Mouse (Mus musculus) urinary bladder, adult 18-20 months (tissue): ENCODE measurements around the gene Nrxn1.
A peak's percentile ranks its signal among the peaks of the same experiment; 100 is the strongest.

ENCODE experiments used
- DNase-seq, 2 experiments: peaks; one replicate each; pipeline ENCODE4 v3.0.0; 2022; ENCODE audit warnings: low spot score in 2 of 2, mixed read lengths in 2 of 2

The Nrxn1 gene

GRCm38 (mm10) chr17:90662318-90662717 lies 430.6 kb downstream of the Nrxn1 start:
- DNase-seq = no peak

GRCm38 (mm10) chr17:90654506-90654905 lies 438.4 kb downstream of the Nrxn1 start:
- DNase-seq = no peak

GRCm38 (mm10) chr17:90653347-90653746 lies 439.5 kb downstream of the Nrxn1 start:
- DNase-seq = no peak

- no peak for DNase-seq
Measured at GRCm38 (mm10) chr17:90650279-90650678, 442.6 kb downstream of the Nrxn1 start.

- DNase-seq = no peak
Measured at GRCm38 (mm10) chr17:90638970-90639524, 453.8 kb downstream of the Nrxn1 start.

GRCm38 (mm10) chr17:90638183-90638727 lies 454.6 kb downstream of the Nrxn1 start:
- DNase-seq = no peak

GRCm38 (mm10) chr17:90631371-90631770 lies 461.5 kb downstream of the Nrxn1 start:
- no peak for DNase-seq

- no peak for DNase-seq
Measured at GRCm38 (mm10) chr17:90629851-90630250, 463.0 kb downstream of the Nrxn1 start.

- DNase-seq = no peak
Measured at GRCm38 (mm10) chr17:90628469-90628868, 464.4 kb downstream of the Nrxn1 start.

GRCm38 (mm10) chr17:90628004-90628403 lies 464.9 kb downstream of the Nrxn1 start:
- no peak for DNase-seq

GRCm38 (mm10) chr17:90627395-90627794 lies 465.5 kb downstream of the Nrxn1 start:
- DNase-seq = no peak

GRCm38 (mm10) chr17:90624591-90625266 lies 468.1 kb downstream of the Nrxn1 start:
- no peak for DNase-seq

GRCm38 (mm10) chr17:90621828-90622227 lies 471.0 kb downstream of the Nrxn1 start:
- no peak for DNase-seq

GRCm38 (mm10) chr17:90615019-90615418 lies 477.9 kb downstream of the Nrxn1 start:
- no peak for DNase-seq

- no peak for DNase-seq
Measured at GRCm38 (mm10) chr17:90607427-90607806, 485.5 kb downstream of the Nrxn1 start.

GRCm38 (mm10) chr17:90606718-90607426 lies 486.0 kb downstream of the Nrxn1 start:
- no peak for DNase-seq

GRCm38 (mm10) chr17:90599570-90600524 lies 493.0 kb downstream of the Nrxn1 start:
- DNase-seq = no peak

- no peak for DNase-seq
Measured at GRCm38 (mm10) chr17:90594798-90595533, 497.9 kb downstream of the Nrxn1 start.

GRCm38 (mm10) chr17:90586891-90587290 lies 506.0 kb downstream of the Nrxn1 start:
- DNase-seq = no peak

GRCm38 (mm10) chr17:90584666-90585195 lies 508.1 kb downstream of the Nrxn1 start:
- DNase-seq = peak; percentile 3 to 5
